Mouse (Mus musculus) embryo, embryonic 10 days (tissue): Measurements from ENCODE around the gene Kng2.
"Not testable (repeated sequence)": the region's sequence is repeated elsewhere in the genome, so short reads cannot be mapped to it uniquely, and the experiment has no call there.

Source experiments
- DNase-seq: peaks from one replicate; pipeline ENCODE4 v3.0.0-alpha.2; 2015; ENCODE audit warnings: low spot score

Kng2 gene

GRCm38 (mm10) chr16:23028966-23029600 is at the start of gene Kng2:
Gene Kng2 (minus strand): TSS chr16:23029482.
- not testable (repeated sequence) for DNase-seq

GRCm38 (mm10) chr16:23077516-23077915 is 48.2 kb upstream of the Kng2 start:
- DNase-seq, result not testable (repeated sequence)

- DNase-seq, result not testable (repeated sequence)
Observed at GRCm38 (mm10) chr16:23060781-23061325, 31.6 kb upstream of the Kng2 start.

GRCm38 (mm10) chr16:23059630-23060029 is 30.3 kb upstream of the Kng2 start:
- not testable (repeated sequence) for DNase-seq

- DNase-seq, result not testable (repeated sequence)
Observed at GRCm38 (mm10) chr16:23057668-23058447, 28.6 kb upstream of the Kng2 start, which contains the start of gene Kng1. Gene Kng1 (plus strand): TSS chr16:23057865.

GRCm38 (mm10) chr16:23046319-23046718 is 17.0 kb upstream of the Kng2 start:
- DNase-seq, result peak; percentile 45

GRCm38 (mm10) chr16:23040876-23041275 is 11.6 kb upstream of the Kng2 start:
- DNase-seq, result peak; percentile 14

- DNase-seq, result no peak
Observed at GRCm38 (mm10) chr16:23039281-23039680, 10.0 kb upstream of the Kng2 start.

- no peak for DNase-seq
Observed at GRCm38 (mm10) chr16:23037744-23038143, 8.5 kb upstream of the Kng2 start.

- no peak for DNase-seq
Observed at GRCm38 (mm10) chr16:23033673-23034072, 4.4 kb upstream of the Kng2 start.

- no peak for DNase-seq
Observed at GRCm38 (mm10) chr16:23030673-23031435, 1.6 kb upstream of the Kng2 start.

GRCm38 (mm10) chr16:23027341-23027740 is 1.9 kb downstream of the Kng2 start:
- DNase-seq, result not testable (repeated sequence)

GRCm38 (mm10) chr16:23026582-23026981 is 2.7 kb downstream of the Kng2 start:
- no peak for DNase-seq

GRCm38 (mm10) chr16:23025111-23025510 is 4.2 kb downstream of the Kng2 start:
- DNase-seq, result no peak

- DNase-seq, result not testable (repeated sequence)
Observed at GRCm38 (mm10) chr16:23020571-23020970, 8.7 kb downstream of the Kng2 start.

- not testable (repeated sequence) for DNase-seq
Observed at GRCm38 (mm10) chr16:23014645-23015044, 14.6 kb downstream of the Kng2 start.

- not testable (repeated sequence) for DNase-seq
Observed at GRCm38 (mm10) chr16:23013786-23014185, 15.5 kb downstream of the Kng2 start.

- not testable (repeated sequence) for DNase-seq
Observed at GRCm38 (mm10) chr16:22996951-22997350, 32.3 kb downstream of the Kng2 start.

- no peak for DNase-seq
Observed at GRCm38 (mm10) chr16:22967383-22968030, 61.8 kb downstream of the Kng2 start.

GRCm38 (mm10) chr16:22963293-22963692 is 66.0 kb downstream of the Kng2 start:
- DNase-seq, result no peak

GRCm38 (mm10) chr16:22962256-22962655 is 67.0 kb downstream of the Kng2 start:
- DNase-seq, result no peak

GRCm38 (mm10) chr16:22961073-22961472 is 68.2 kb downstream of the Kng2 start:
- DNase-seq, result no peak
